Mouse (Mus musculus) midbrain, embryonic 11.5 days (tissue): ENCODE data around the gene Pmepa1. TPM values are rescaled to one million over a fixed set of nuclear protein-coding genes. Genes with fewer than 3 reads are reported as not detected.

ENCODE experiments used
- ATAC-seq: fragments of 200-750 bp; cut with Nextera tagmentation; 2 replicates; pipeline ENCODE4 v1.8.0; 2017; ENCODE audit warnings: moderate TSS enrichment, moderate library complexity; ENCODE audit not compliant: low FRiP score
- DNase-seq: peaks from one replicate; pipeline ENCODE4 v3.0.0; 2015; ENCODE audit warnings: low spot score; ENCODE audit errors: missing footprints
- H3K27ac ChIP-seq: fragments of 300-500 bp; sonication (generic); 2 replicates; pipeline ENCODE4 v1.5.1; 2014; ENCODE audit warnings: low read depth, low read length
- H3K27me3 ChIP-seq: fragments of 300-500 bp; sonication (generic); 2 replicates; pipeline ENCODE4 v1.6.1; 2014; ENCODE audit warnings: mild to moderate bottlenecking, low read length, moderate library complexity, mixed read lengths; ENCODE audit not compliant: control insufficient read depth, insufficient read depth
- H3K36me3 ChIP-seq: fragments of 300-500 bp; sonication (generic); 2 replicates; pipeline ENCODE4 v1.6.1; 2014; ENCODE audit warnings: mild to moderate bottlenecking, low read length, moderate library complexity, mixed read lengths; ENCODE audit not compliant: control insufficient read depth, insufficient read depth
- H3K4me1 ChIP-seq: fragments of 300-500 bp; sonication (generic); 2 replicates; pipeline ENCODE4 v1.6.1; 2014; ENCODE audit warnings: low read length; ENCODE audit not compliant: control insufficient read depth, insufficient read depth
- H3K4me2 ChIP-seq: fragments of 300-500 bp; sonication (generic); 2 replicates; pipeline ENCODE4 v1.6.1; 2014; ENCODE audit warnings: mild to moderate bottlenecking, moderate library complexity
- H3K4me3 ChIP-seq: fragments of 300-500 bp; sonication (generic); 2 replicates; pipeline ENCODE4 v1.5.1; 2014; ENCODE audit warnings: low read depth, low read length
- H3K9ac ChIP-seq: fragments of 300-500 bp; sonication (generic); 2 replicates; pipeline ENCODE4 v1.6.1; 2014; ENCODE audit warnings: low read length
- H3K9me3 ChIP-seq: fragments of 300-500 bp; sonication (generic); 2 replicates; pipeline ENCODE4 v1.6.1; 2016; ENCODE audit warnings: low read length; ENCODE audit not compliant: control insufficient read depth
- WGBS: fragments of 180-500 bp; shearing (Covaris S2); extraction: QIAGEN DNeasy Blood & Tissue Kit; methylation state at CpG from one replicate; pipeline ENCODE4 v1.1.7; 2014; 5-methylcytosine and 5-hydroxymethylcytosine counted together
- polyA plus RNA-seq: library from polyadenylated mRNA; unstranded; fragments of >200 nt; fragmentation: Nextera tagmentation; extraction: Ambion mirVana; gene quantifications from 2 replicates; pipeline ENCODE4 v1.2.1, GENCODE M21; 2014

Gene Pmepa1
- polyA plus RNA-seq, 1 experiment from 2014 or later: 3.4 TPM

GRCm38 (mm10) chr2:173242874-173243273 is 33.5 kb downstream of the Pmepa1 start:
- peak overlapping the region; percentile 15; the same call in 1 of the 2 replicates for H3K4me2 ChIP-seq
- peak overlapping the region; percentile 16; the same call in 1 of the 2 replicates for H3K9ac ChIP-seq
- WGBS: 5% methylated on average over 12 of the region's 12 CpGs

DNA sequence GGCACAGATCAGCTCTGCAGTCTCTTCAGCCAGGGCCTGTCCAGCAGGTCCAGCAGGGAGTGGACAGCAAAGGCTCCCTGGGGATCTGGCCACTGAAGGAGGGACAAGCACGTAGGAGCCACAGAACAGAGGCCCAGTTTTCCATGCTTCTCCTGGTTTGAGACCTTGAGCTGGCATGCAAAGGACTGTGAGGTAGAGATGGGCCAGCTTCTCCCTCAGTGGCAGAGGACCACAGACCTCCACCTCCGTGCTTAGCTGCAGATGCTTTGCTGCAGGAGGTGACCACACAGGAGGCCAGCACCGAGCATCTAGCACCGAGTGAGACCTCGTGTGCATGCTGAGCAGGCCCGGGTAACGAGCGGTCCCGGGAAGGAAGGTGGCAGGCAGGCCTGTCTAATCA is 35.6 kb downstream of the Pmepa1 start:
- Histone ChIP-seq H3K9me3 (no peaks in the 10 kb centered on the region), H3K4me1 (peaks cover 78% of the 10 kb centered on the region), H3K4me3 (no peak overlapping the region), H3K9ac (no peak overlapping the region), H3K4me2 (no peak overlapping the region), H3K36me3 (no peaks in the 10 kb centered on the region), H3K27me3 (peaks cover 11% of the 10 kb centered on the region), H3K27ac (no peak overlapping the region)
- DNase-seq: no peak
- WGBS: 31% methylated on average over 9 of the region's 9 CpGs
- no peak for ATAC-seq

More at GRCm38 (mm10) chr2:173242874-173243273, 33.5 kb downstream of the Pmepa1 start:
- Histone ChIP-seq H3K4me3 (no peak overlapping the region), H3K9me3 (no peaks in the 10 kb centered on the region), H3K4me1 (peaks cover 61% of the 10 kb centered on the region), H3K27me3 (peaks cover 13% of the 10 kb centered on the region), H3K36me3 (no peaks in the 10 kb centered on the region), H3K27ac (no peak overlapping the region; the same call in 1 of the 2 replicates)
- ATAC-seq: peak; percentile 85
- DNase-seq: peak; percentile 97

DNA sequence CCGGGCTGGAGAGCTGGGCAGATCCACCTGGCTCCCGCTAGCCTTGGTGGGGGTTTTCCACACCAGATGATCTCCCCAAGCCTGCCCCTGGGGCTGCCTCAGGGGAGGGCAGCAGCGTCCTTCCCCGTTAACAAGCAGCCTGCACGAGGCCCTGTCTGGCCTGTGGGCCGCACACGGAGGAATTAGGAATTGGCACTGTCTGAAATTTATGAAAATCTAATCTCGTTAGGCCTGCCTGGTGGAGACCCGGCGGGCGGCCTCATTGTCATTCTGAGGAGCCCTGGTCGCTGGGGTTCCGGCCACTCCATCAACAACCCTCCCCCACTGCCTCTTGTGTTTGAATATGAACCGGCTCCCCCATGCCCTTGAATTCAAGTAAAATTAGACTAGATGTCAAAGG is 37.8 kb downstream of the Pmepa1 start:
- WGBS: 5% methylated on average over 14 of the region's 14 CpGs
- peaks cover 9% of the 10 kb centered on the region for H3K27me3 ChIP-seq
- peaks cover 78% of the 10 kb centered on the region for H3K4me1 ChIP-seq
- H3K4me2 ChIP-seq: peak overlapping the region; percentile 1; the same call in 1 of the 2 replicates
- H3K27ac ChIP-seq: peak overlapping the region; percentile 77
- ATAC-seq: peak; percentile 52
- DNase-seq: peak; percentile 89
- H3K9ac ChIP-seq: peak overlapping the region; percentile 44; the same call in 1 of the 2 replicates
- no peaks in the 10 kb centered on the region for H3K36me3 ChIP-seq
- no peak overlapping the region for H3K4me3 ChIP-seq
- no peaks in the 10 kb centered on the region for H3K9me3 ChIP-seq

DNA sequence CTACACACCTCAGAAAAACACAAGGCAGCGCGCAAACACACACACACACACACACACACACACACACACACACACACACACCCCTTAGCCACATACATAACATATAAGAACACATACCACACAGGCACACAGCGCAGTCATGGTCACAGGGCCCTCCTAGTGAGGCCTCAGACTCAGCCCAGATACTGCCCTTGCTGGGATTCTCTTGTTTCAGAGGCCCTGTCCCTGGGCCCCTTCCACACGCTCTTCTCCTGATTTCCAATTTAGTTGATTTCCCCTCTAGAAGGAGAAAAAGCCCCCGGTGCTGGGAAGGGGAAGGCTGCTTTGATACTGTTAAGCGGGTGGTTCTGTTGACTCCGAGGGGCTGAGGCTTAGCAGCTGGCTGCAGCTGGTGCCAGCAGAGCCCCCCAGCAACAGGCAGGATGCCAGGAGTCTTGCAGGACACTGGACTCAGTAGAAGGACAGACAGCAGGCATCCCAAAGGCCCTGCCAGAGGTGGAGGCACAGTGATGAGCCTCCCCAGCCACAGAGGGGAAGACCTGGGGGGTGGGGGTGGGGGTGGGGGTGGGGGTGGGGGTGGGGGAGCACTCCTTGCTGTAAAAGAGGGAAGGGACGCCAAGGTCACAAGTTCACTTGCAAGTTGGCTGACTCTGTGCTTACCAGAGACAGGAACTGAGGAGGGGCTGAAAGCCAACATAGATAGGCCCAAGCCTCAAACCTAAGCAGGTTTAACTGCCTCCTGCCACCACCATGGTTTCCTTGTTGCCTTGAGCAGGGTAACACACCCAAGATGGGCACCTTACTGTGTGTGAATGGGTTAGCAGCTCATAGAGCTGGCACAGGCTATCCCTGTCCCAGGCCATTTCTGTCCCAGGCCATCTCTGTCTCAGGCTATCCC is 40.6 kb downstream of the Pmepa1 start:
- 58% methylated on average over 8 of the region's 8 CpGs for WGBS
- peaks cover 53% of the 10 kb centered on the region for H3K4me1 ChIP-seq
- H3K4me2 ChIP-seq: no peak overlapping the region

DNA sequence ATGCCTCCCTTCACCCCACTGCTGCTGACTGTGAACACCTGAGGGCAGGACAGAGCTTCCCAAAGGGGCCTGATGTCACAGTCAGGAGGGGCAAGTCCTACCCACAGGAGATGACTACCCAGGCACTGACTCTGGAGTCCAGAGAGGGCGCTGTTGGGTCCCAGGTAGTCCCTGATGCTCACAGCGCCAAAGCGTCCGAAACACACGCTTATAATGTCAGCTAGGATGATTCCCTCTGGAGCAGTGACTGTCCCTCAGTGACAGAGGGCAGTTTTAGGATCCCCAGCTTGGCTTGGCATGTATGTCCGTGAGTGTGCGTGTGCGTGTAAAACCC is 43.6 kb downstream of the Pmepa1 start:
- Histone ChIP-seq H3K36me3 (peaks cover 4% of the 10 kb centered on the region), H3K4me1 (peaks cover 23% of the 10 kb centered on the region), H3K27me3 (no peaks in the 10 kb centered on the region), H3K4me2 (no peak overlapping the region), H3K4me3 (no peak overlapping the region), H3K9ac (no peak overlapping the region), H3K27ac (no peak overlapping the region), H3K9me3 (no peaks in the 10 kb centered on the region)
- DNase-seq (no peak), ATAC-seq (no peak)
- 70% methylated on average over 8 of the region's 8 CpGs for WGBS

More for the DNA sequence above, 40.6 kb downstream of the Pmepa1 start:
- Histone ChIP-seq H3K27ac (no peak overlapping the region), H3K9me3 (no peaks in the 10 kb centered on the region), H3K4me3 (no peak overlapping the region), H3K27me3 (peaks cover 3% of the 10 kb centered on the region; the same call in 1 of the 2 replicates), H3K9ac (no peak overlapping the region), H3K36me3 (no peaks in the 10 kb centered on the region)
- DNase-seq (no peak), ATAC-seq (no peak)

- Histone ChIP-seq H3K4me3 (no peak overlapping the region), H3K27ac (no peak overlapping the region), H3K9me3 (no peaks in the 10 kb centered on the region), H3K4me1 (peaks cover 18% of the 10 kb centered on the region), H3K9ac (no peak overlapping the region), H3K36me3 (peaks cover 4% of the 10 kb centered on the region), H3K27me3 (no peaks in the 10 kb centered on the region), H3K4me2 (no peak overlapping the region)
- 81% methylated on average over 22 of the region's 22 CpGs for WGBS
- ATAC-seq (no peak), DNase-seq (no peak)
These were observed 44.1 kb downstream of the Pmepa1 start for GRCm38 (mm10) chr2:173232065-173232765.

- H3K4me1 ChIP-seq: no peaks in the 10 kb centered on the region
- H3K9me3 ChIP-seq: no peaks in the 10 kb centered on the region
- no peaks in the 10 kb centered on the region for H3K27me3 ChIP-seq
- peak; percentile 100 for DNase-seq
- no peak overlapping the region for H3K9ac ChIP-seq
- H3K36me3 ChIP-seq: peaks cover 4% of the 10 kb centered on the region
- no peak overlapping the region for H3K4me3 ChIP-seq
- ATAC-seq: peak; percentile 91
- 0 out of 2 replicates have a peak overlapping the region, but pooled peaks have one; percentile 17 for H3K4me2 ChIP-seq
- no peak overlapping the region for H3K27ac ChIP-seq
- 6% methylated on average over 10 of the region's 10 CpGs for WGBS
These were observed 46.6 kb downstream of the Pmepa1 start for GRCm38 (mm10) chr2:173229578-173230224.

DNA sequence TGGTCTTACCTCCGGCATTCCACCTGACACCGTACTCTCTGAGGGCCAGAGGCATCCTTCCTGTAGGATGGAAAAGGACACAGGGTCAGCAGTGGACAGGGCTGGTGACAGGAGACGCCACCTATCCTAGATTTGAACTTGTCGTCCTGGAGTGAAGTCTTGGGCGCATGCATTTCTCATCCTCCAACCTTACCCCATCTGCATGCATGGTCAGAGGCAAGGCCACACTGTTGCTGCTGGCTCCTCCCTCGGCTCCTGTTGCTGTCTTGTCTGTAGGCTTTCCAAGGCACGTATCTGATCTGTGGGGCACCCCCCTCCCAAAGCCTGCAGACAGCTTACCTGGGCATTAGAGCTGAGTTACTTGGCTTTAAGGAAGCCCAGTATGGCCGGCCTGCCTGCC is 47.8 kb downstream of the Pmepa1 start:
- DNase-seq (no peak), ATAC-seq (no peak)
- 91% methylated on average over 8 of the region's 8 CpGs for WGBS
- H3K27me3 ChIP-seq: no peaks in the 10 kb centered on the region
- H3K4me3 ChIP-seq: no peak overlapping the region
- H3K27ac ChIP-seq: no peak overlapping the region
- H3K36me3 ChIP-seq: peaks cover 4% of the 10 kb centered on the region
- H3K4me2 ChIP-seq: no peak overlapping the region
- H3K4me1 ChIP-seq: no peaks in the 10 kb centered on the region
- H3K9ac ChIP-seq: no peak overlapping the region
- H3K9me3 ChIP-seq: no peaks in the 10 kb centered on the region
